Comparison of ENCODE assay signal across 8 mouse cellular contexts in genomic region chr9:21426013-21426412, GRCm38 (mm10). TPM values are rescaled to one million over a fixed set of nuclear protein-coding genes. Genes with fewer than 3 reads are reported as not detected.
DNase-seq lines count a peak whose midpoint lies in the region; ATAC-seq and TF ChIP-seq lines count a peak whose summit lies in the region.

No protein-coding gene starts in this region.

- 0% methylated on average over 1 of the region's 1 CpGs for WGBS in heart, postnatal 0 days
- WGBS in limb, embryonic 15.5 days: 0% methylated on average over 1 of the region's 1 CpGs
- 22% methylated on average over 1 of the region's 1 CpGs for WGBS in midbrain, embryonic 15.5 days

- H3K4me1 ChIP-seq in MEL (ENCODE audit: control insufficient read depth in 1 of 2, insufficient read depth in 2 of 2, low read length in 2 of 2): peaks cover 17 to 41% of the 10 kb centered on the region in 2 experiments
- H3K4me1 ChIP-seq in heart, postnatal 0 days (ENCODE audit: control insufficient read depth, insufficient read depth): peaks cover 27% of the 10 kb centered on the region
- H3K4me1 ChIP-seq in limb, embryonic 15.5 days: peaks cover 39% of the 10 kb centered on the region
- peaks cover 38% of the 10 kb centered on the region for H3K4me1 ChIP-seq in midbrain, embryonic 15.5 days

- peak overlapping the region; percentile 1; the same call in 1 of the 2 replicates for H3K27ac ChIP-seq in MEL (ENCODE audit: control insufficient read depth, low read depth, low read length)
- H3K27ac ChIP-seq in heart, postnatal 0 days (ENCODE audit: low read depth): peak overlapping the region; percentile 94
- no peak overlapping the region for H3K27ac ChIP-seq in limb, embryonic 15.5 days
- H3K27ac ChIP-seq in midbrain, embryonic 15.5 days: no peak overlapping the region

- H3K36me3 ChIP-seq in MEL (ENCODE audit: control insufficient read depth in 1 of 2, insufficient read depth in 2 of 2, low read length in 2 of 2): peaks cover 5 to 40% of the 10 kb centered on the region in 2 experiments; a peak in 3 of 4 replicates
- 0 out of 2 replicates have a peak, but pooled peaks cover under 1% of the 10 kb centered on the region for H3K36me3 ChIP-seq in heart, postnatal 0 days (replicated peaks; ENCODE audit: control insufficient read depth, insufficient read depth, low read length)
- H3K36me3 ChIP-seq in limb, embryonic 15.5 days: peaks cover 7% of the 10 kb centered on the region
- peaks cover 4% of the 10 kb centered on the region; the same call in 1 of the 2 replicates for H3K36me3 ChIP-seq in midbrain, embryonic 15.5 days (replicated peaks)

- H3K27me3 ChIP-seq in MEL (ENCODE audit: control insufficient read depth in 1 of 2, insufficient read depth in 2 of 2, low read length in 2 of 2): no peaks in the 10 kb centered on the region
- no peaks in the 10 kb centered on the region for H3K27me3 ChIP-seq in heart, postnatal 0 days (ENCODE audit: control insufficient read depth, insufficient read depth, low read length)
- H3K27me3 ChIP-seq in limb, embryonic 15.5 days: no peaks in the 10 kb centered on the region
- H3K27me3 ChIP-seq in midbrain, embryonic 15.5 days (replicated peaks): no peaks in the 10 kb centered on the region

- TF ChIP-seq EP300 in MEL (IDR thresholded peaks at IDR 0.05; ENCODE audit: low read depth in 1 of 2, low read length in 2 of 2): no peak
- TF ChIP-seq EP300 in heart, postnatal 0 days (IDR thresholded peaks at IDR 0.05; ENCODE audit: low read depth): no peak

- no peak for TF ChIP-seq RAD21 in MEL (IDR thresholded peaks at IDR 0.05; ENCODE audit: low read depth, low read length)

- peak overlapping the region; percentile 53 to 78 for H3K4me3 ChIP-seq in MEL (ENCODE audit: control insufficient read depth in 1 of 2, insufficient read depth in 1 of 2, low read depth in 2 of 2, low read length in 2 of 2)
- peak overlapping the region; percentile 97 for H3K4me3 ChIP-seq in heart, postnatal 0 days (ENCODE audit: low read depth, low read length)
- H3K4me3 ChIP-seq in limb, embryonic 15.5 days: peak overlapping the region; percentile 86
- H3K4me3 ChIP-seq in midbrain, embryonic 15.5 days: peak overlapping the region; percentile 84

- peaks cover 61% of the 10 kb centered on the region for H3K79me2 ChIP-seq in MEL (ENCODE audit: control insufficient read depth, insufficient read depth, low read length, poor library complexity)

- no peak for ATAC-seq in heart, postnatal 0 days (ENCODE audit: insufficient read depth, low read depth)
- no peak for ATAC-seq in limb, embryonic 15.5 days (ENCODE audit: insufficient number of reproducible peaks, low FRiP score, low TSS enrichment, low read depth)
- no peak for ATAC-seq in midbrain, embryonic 15.5 days (replicated peaks)

- peak overlapping the region; percentile 94 for H3K4me2 ChIP-seq in heart, postnatal 0 days (ENCODE audit: low read depth, low read length)
- peak overlapping the region; percentile 87 for H3K4me2 ChIP-seq in limb, embryonic 15.5 days
- H3K4me2 ChIP-seq in midbrain, embryonic 15.5 days: peak overlapping the region; percentile 74

- H3K9me3 ChIP-seq in MEL (replicated peaks; ENCODE audit: insufficient read depth, low read length): no peaks in the 10 kb centered on the region
- no peaks in the 10 kb centered on the region for H3K9me3 ChIP-seq in heart, postnatal 0 days (replicated peaks; ENCODE audit: control insufficient read depth, low read length)
- H3K9me3 ChIP-seq in limb, embryonic 15.5 days: no peaks in the 10 kb centered on the region
- no peaks in the 10 kb centered on the region for H3K9me3 ChIP-seq in midbrain, embryonic 15.5 days

- peak overlapping the region; percentile 79 for H3K9ac ChIP-seq in MEL (ENCODE audit: control insufficient read depth, low read depth, low read length, poor library complexity, severe bottlenecking)
- peak overlapping the region; percentile 87 for H3K9ac ChIP-seq in heart, postnatal 0 days (replicated peaks; ENCODE audit: low read depth, low read length)
- peak overlapping the region; percentile 86 for H3K9ac ChIP-seq in limb, embryonic 15.5 days
- H3K9ac ChIP-seq in midbrain, embryonic 15.5 days: peak overlapping the region; percentile 80

- DNase-seq in 3134 (ENCODE audit: extremely low read depth, insufficient read length, low spot score): peak; percentile 34
- peak; percentile 92 for DNase-seq in MEL (ENCODE audit: low read depth, low spot score)
- DNase-seq in heart, postnatal 0 days (ENCODE audit: low spot score): no peak
- no peak for DNase-seq in cerebellum, adult 9-11 months
- no peak for DNase-seq in ovary, adult 18-20 months (ENCODE audit: low spot score)
- no peak for DNase-seq in embryo, embryonic 10.5 days (ENCODE audit: low spot score)

- TF ChIP-seq CTCF in MEL (IDR thresholded peaks at IDR 0.05 in 2 of 3, conservative IDR thresholded peaks at IDR 0.05 in 1 of 3; ENCODE audit: control insufficient read depth in 1 of 3, insufficient read depth in 1 of 3, low read depth in 2 of 3, low read length in 3 of 3, poor library complexity in 1 of 3, severe bottlenecking in 1 of 3): no peak
- TF ChIP-seq CTCF in heart, postnatal 0 days (IDR thresholded peaks at IDR 0.05; ENCODE audit: low read depth): no peak

- no peak for TF ChIP-seq POLR2A in MEL (IDR thresholded peaks at IDR 0.05; ENCODE audit: control insufficient read depth in 1 of 2, insufficient read depth in 1 of 2, low read depth in 1 of 2, low read length in 2 of 2, poor library complexity in 1 of 2)

TF ChIP-seq in MEL, 35 proteins besides CTCF, POLR2A, EP300 and RAD21:
- TF ChIP-seq KAT2A (conservative IDR thresholded peaks at IDR 0.05; ENCODE audit: low read depth, low read length) (no peak), TBP (IDR thresholded peaks at IDR 0.05; ENCODE audit: low read depth, low read length) (0 out of 2 replicates have a peak, but pooled peaks have one; percentile 11)

RNA-seq across cellular contexts. Expression of gene Dnm2, which starts 1.3 kb away (rescaled TPM):
- total RNA-seq in MEL (2012; rRNA removed): 110 and 117 TPM in 2 replicates
- polyA plus RNA-seq in MEL (2012; ENCODE audit: insufficient read depth in 1 of 2, insufficient read length in 2 of 2, low read depth in 1 of 2, low replicate concordance in 2 of 2, missing spikeins in 1 of 2): 100 to 1,000 TPM; 237 to 832 TPM
- total RNA-seq in heart, postnatal 0 days (2014; rRNA removed; ENCODE audit: low replicate concordance): 78.3 and 95.8 TPM in 2 replicates
- 56.8 and 61.1 TPM in 2 replicates for polyA plus RNA-seq in heart, postnatal 0 days (2015; fragmentation: Nextera tagmentation; extraction: Ambion mirVana)
- 76.1 and 84.4 TPM in 2 replicates for polyA plus RNA-seq in limb, embryonic 15.5 days (2015; fragmentation: Nextera tagmentation; extraction: Ambion mirVana)
- 71.5 and 74.9 TPM in 2 replicates for polyA plus RNA-seq in midbrain, embryonic 15.5 days (2015; fragmentation: Nextera tagmentation; extraction: Ambion mirVana)

RNA-seq across cellular contexts. Expression of gene Qtrt1, which starts 14.4 kb away (rescaled TPM):
- total RNA-seq in MEL (2012; rRNA removed): 173 and 199 TPM in 2 replicates
- 100 to 1,000 TPM in 1 of 2 experiments, not detected in 1; 244 TPM for polyA plus RNA-seq in MEL (2012; ENCODE audit: insufficient read depth in 1 of 2, insufficient read length in 2 of 2, low read depth in 1 of 2, low replicate concordance in 2 of 2, missing spikeins in 1 of 2)
- 34.3 and 39.7 TPM in 2 replicates for total RNA-seq in heart, postnatal 0 days (2014; rRNA removed; ENCODE audit: low replicate concordance)
- 15.5 and 15.6 TPM in 2 replicates for polyA plus RNA-seq in heart, postnatal 0 days (2015; fragmentation: Nextera tagmentation; extraction: Ambion mirVana)
- polyA plus RNA-seq in limb, embryonic 15.5 days (2015; fragmentation: Nextera tagmentation; extraction: Ambion mirVana): 42.3 and 45.0 TPM in 2 replicates
- polyA plus RNA-seq in midbrain, embryonic 15.5 days (2015; fragmentation: Nextera tagmentation; extraction: Ambion mirVana): 59.0 and 59.3 TPM in 2 replicates

RNA-seq across cellular contexts. Expression of gene Ilf3, which starts 58.3 kb away (rescaled TPM):
- total RNA-seq in MEL (2012; rRNA removed): 210 and 235 TPM in 2 replicates
- polyA plus RNA-seq in MEL (2012; ENCODE audit: insufficient read depth in 1 of 2, insufficient read length in 2 of 2, low read depth in 1 of 2, low replicate concordance in 2 of 2, missing spikeins in 1 of 2): 100 to 1,000 TPM in 1 of 2 experiments, 10 to 100 TPM in 1; 67.4 to 519 TPM
- 34.7 and 37.3 TPM in 2 replicates for total RNA-seq in heart, postnatal 0 days (2014; rRNA removed; ENCODE audit: low replicate concordance)
- 53.6 and 58.4 TPM in 2 replicates for polyA plus RNA-seq in heart, postnatal 0 days (2015; fragmentation: Nextera tagmentation; extraction: Ambion mirVana)
- 169 and 174 TPM in 2 replicates for polyA plus RNA-seq in limb, embryonic 15.5 days (2015; fragmentation: Nextera tagmentation; extraction: Ambion mirVana)
- polyA plus RNA-seq in midbrain, embryonic 15.5 days (2015; fragmentation: Nextera tagmentation; extraction: Ambion mirVana): 246 and 256 TPM in 2 replicates

Comparison
In these comparisons a context has a peak if more than half of its experiments do, and no peak if none do; other contexts are left out.
1. DNase-seq: peak in 3134 (single experiment) and MEL (single experiment); none in heart, postnatal 0 days (single experiment), cerebellum, adult 9-11 months (single experiment), ovary, adult 18-20 months (single experiment) and embryo, embryonic 10.5 days (single experiment).
2. H3K27ac ChIP-seq: peak in MEL (single experiment) and heart, postnatal 0 days (single experiment); none in limb, embryonic 15.5 days (single experiment) and midbrain, embryonic 15.5 days (single experiment).
3. Peak in every context shown above with its lines, with median percentiles within 50 percentile points of each other: H3K4me3 ChIP-seq, H3K9ac ChIP-seq and H3K4me2 ChIP-seq.